Mouse (Mus musculus): Measurements from ENCODE around the gene Paqr6.

The Paqr6 gene

GRCm38 (mm10) chr3:88409741-88410644, 45.6 kb downstream of the Paqr6 start, which contains the start of gene Pmf1:
Pmf1 (minus strand) TSS chr3:88410331.
- DNase-seq (ENCODE audit: low read depth, low spot score), result peak; percentile 94

GRCm38 (mm10) chr3:88410645-88411031, 46.3 kb downstream of the Paqr6 start:
- DNase-seq (ENCODE audit: low read depth, low spot score), result no peak

DNA sequence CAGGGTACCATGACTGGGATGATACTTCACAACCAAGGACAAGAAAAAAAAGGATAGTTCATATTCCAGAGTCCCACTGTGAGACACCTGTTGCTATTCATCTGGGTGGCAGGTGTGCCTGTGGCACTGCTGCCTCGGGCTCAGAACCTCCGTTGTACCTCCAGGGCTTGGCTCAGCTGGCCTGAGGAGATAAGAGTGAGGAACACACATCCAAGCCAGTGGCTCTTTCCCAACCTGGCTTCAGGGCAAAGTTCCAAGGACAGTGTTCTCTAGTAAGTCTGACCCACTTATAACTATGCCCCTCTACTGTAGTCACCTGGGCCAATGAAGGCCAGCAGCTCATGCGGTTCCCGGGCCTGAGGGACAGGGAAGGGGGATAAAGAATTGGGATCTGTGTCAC, 47.3 kb downstream of the Paqr6 start:
- DNase-seq (ENCODE audit: low read depth, low spot score), result no peak

DNA sequence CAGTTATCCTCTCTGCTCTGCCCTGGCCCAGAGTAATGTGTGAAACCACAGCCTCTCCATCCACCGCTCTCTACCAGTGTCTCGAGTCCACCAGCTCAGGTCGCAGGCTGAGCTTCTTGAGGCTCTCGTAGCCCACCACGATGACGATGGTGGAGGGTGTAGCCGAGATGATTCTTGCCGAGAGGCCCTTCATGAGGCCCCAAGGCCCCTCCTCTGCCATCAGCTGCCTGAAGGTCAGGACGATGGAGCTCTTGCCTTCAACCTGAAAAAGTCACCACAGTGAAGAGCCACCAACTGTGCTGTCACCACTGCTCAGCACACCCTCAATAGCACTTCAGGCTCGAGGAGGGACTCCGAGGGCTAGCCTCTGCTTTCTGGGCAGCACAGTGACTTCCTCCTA, 48.3 kb downstream of the Paqr6 start:
- DNase-seq (ENCODE audit: low read depth, low spot score), result no peak

DNA sequence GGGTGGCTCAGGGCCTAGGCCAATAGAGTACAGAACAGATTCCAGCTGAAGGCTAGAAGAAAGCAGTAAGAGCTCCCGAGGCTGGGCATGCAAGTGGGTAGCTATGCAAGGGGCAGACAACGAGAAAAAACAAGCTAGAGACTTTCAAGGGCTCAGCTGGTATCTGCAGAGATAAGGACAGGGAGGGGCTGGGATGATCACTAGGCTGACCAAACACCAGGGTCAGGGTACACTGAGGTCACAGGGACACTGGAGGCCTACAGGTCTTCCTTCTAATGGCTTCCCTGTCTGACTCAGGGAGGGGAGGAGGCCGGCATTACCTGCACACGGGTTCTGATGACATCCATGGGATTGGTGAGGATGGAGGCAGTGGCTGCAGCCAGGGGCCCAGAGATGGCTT, 51.3 kb downstream of the Paqr6 start:
- DNase-seq (ENCODE audit: low read depth, low spot score), result no peak

GRCm38 (mm10) chr3:88418016-88418415, 53.6 kb downstream of the Paqr6 start:
- DNase-seq (ENCODE audit: low read depth, low spot score), result no peak

Measured in mesoderm, embryonic 11.5 days (tissue).